Mouse (Mus musculus): ENCODE measurements around the gene Tpx2. TPM values are rescaled to one million over a fixed set of nuclear protein-coding genes. Genes with fewer than 3 reads are reported as not detected.

The Tpx2 gene
- polyA plus RNA-seq, 1 experiment from 2014 or later = 59.8 TPM

DNA sequence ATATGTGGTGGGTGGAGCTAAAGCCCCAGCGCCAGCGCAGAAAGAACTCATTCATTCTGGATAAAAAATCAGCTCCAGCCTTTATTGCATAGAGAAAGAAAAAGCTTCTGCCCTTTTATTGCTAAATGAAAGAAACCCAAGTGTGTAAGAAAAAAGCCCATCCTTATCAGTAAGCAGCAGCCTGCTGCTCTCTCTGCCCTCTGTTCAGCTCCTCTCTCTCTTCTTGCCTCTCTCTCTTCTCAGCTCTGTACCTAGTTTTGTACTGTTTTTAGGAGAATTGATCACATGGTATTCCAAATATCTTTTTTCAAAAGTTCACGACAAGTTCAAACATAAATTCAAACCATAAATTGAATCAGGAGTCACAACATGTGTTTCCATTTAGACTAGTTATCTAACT is 30.5 kb downstream of the Tpx2 start:
- Histone ChIP-seq H3K4me3 (replicated peaks) (no peak overlapping the region), H3K27me3 (no peaks in the 10 kb centered on the region), H3K27ac (no peak overlapping the region), H3K9me3 (replicated peaks) (no peaks in the 10 kb centered on the region), H3K9ac (no peak overlapping the region), H3K36me3 (peaks cover 94% of the 10 kb centered on the region), H3K4me1 (replicated peaks) (peaks cover 8% of the 10 kb centered on the region), H3K4me2 (no peak overlapping the region)
- WGBS (ENCODE audit: insufficient replicate concordance) = 76% methylated on average over 3 of the region's 3 CpGs
- no peak for DNase-seq
- 0 out of 2 replicates have a peak, but pooled peaks have one; percentile 70 for ATAC-seq (ENCODE audit: low read depth)

DNA sequence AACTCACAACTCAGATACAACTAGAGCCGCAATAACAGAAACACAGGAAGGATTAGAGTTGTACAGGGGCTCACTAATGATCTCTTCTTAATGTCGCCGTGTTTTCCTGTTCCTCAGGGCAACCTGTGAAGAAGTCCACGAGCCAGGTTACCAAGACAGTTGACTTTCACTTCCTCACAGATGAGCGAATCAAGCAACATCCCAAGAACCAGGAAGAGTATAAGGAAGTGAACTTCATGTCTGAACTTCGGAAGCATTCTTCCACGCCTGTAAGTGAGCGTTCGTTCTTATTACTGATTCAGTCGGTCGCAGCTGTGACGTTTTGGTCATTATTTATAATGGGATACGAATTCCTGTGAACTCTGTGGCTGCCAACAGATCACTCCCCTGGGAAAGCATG is 33.1 kb downstream of the Tpx2 start:
- H3K27ac ChIP-seq = no peak overlapping the region
- H3K27me3 ChIP-seq = no peaks in the 10 kb centered on the region
- H3K36me3 ChIP-seq = peaks cover 95% of the 10 kb centered on the region
- peaks cover 8% of the 10 kb centered on the region for H3K4me1 ChIP-seq (replicated peaks)
- no peak for DNase-seq
- H3K9ac ChIP-seq = no peak overlapping the region
- no peak overlapping the region for H3K4me2 ChIP-seq
- 91% methylated on average over 13 of the region's 13 CpGs for WGBS (ENCODE audit: insufficient replicate concordance)
- no peak for ATAC-seq (ENCODE audit: low read depth)
- no peak overlapping the region for H3K4me3 ChIP-seq (replicated peaks)
- H3K9me3 ChIP-seq (replicated peaks) = no peaks in the 10 kb centered on the region

DNA sequence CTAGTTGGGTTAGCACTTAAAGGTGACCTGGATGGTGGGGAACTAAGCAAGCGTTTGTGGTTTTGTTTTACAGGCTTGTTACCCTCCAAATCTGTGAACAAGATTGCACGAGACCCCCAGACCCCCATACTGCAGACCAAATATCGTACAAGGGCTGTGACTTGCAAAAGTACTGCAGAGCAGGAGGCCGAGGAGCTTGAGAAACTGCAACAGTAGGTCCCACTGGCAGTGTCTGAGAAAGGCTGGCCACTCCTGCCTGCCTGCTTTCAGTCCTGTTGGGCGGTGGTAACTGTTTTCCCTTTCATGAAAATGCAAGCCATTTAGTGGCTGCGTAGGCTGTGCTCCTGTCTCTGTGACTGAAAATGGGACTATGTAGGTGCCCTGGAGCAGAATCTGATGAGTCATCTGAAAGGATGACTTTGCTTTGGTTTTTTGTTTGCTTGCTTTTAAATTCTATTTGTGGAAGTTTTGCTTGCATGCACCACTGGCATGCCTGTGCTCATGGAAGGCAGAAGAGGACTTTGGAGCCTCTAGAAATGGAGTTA is 36.4 kb downstream of the Tpx2 start:
- no peak for ATAC-seq (ENCODE audit: low read depth)
- Histone ChIP-seq H3K27ac (no peak overlapping the region), H3K9ac (no peak overlapping the region), H3K9me3 (replicated peaks) (no peaks in the 10 kb centered on the region), H3K4me1 (replicated peaks) (no peaks in the 10 kb centered on the region), H3K4me2 (no peak overlapping the region), H3K27me3 (no peaks in the 10 kb centered on the region), H3K36me3 (peaks cover 98% of the 10 kb centered on the region), H3K4me3 (replicated peaks) (no peak overlapping the region)
- WGBS (ENCODE audit: insufficient replicate concordance) = 92% methylated on average over 6 of the region's 6 CpGs
- DNase-seq = no peak

DNA sequence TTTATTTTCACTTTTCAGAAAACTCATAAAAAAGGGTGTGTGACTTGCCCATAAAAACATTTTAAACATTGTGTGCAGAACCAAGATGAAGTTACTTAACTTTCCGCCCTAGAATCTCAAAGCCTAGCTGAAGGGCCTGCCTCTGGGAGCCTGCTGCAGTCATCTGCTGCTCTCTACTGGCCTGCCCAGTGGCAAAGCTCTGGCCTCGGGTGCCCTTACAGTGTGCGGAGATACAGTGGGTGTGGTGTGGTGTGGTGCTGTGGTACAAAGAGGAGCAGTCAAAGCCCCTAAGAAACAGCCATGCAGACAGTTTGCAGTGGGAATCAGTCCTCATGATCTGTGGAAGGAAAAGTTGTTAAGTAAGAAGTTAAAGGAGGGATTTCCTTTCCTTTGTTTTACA is 39.5 kb downstream of the Tpx2 start:
- Histone ChIP-seq H3K27me3 (no peaks in the 10 kb centered on the region), H3K9me3 (replicated peaks) (no peaks in the 10 kb centered on the region), H3K4me1 (replicated peaks) (no peaks in the 10 kb centered on the region), H3K4me2 (no peak overlapping the region), H3K4me3 (replicated peaks) (no peak overlapping the region), H3K9ac (no peak overlapping the region), H3K27ac (no peak overlapping the region), H3K36me3 (peaks cover 97% of the 10 kb centered on the region)
- 82% methylated on average over 3 of the region's 3 CpGs for WGBS (ENCODE audit: insufficient replicate concordance)
- ATAC-seq (ENCODE audit: low read depth) (no peak), DNase-seq (no peak)

DNA sequence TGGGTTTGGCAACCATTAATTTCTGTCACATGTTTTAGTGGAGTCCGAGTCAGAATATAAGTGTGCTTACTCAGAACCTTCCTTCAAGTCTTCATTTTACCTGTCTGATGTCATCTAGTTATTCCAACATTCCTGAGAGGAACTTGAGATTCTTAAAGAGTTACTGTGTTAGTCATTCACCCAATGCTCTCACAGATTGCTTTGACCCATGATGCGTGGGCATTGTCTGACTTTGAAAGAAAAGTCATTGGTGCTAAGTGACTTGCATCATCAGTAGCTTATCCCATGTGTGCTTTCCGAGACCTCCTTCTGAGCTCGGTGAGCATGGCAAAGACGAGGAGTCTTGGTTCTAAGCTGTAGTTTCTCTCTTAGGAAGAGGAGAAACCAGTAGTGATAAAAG is 41.0 kb downstream of the Tpx2 start:
- H3K4me2 ChIP-seq = no peak overlapping the region
- no peak overlapping the region for H3K4me3 ChIP-seq (replicated peaks)
- peaks cover 97% of the 10 kb centered on the region for H3K36me3 ChIP-seq
- no peaks in the 10 kb centered on the region for H3K27me3 ChIP-seq
- ATAC-seq (ENCODE audit: low read depth) (no peak), DNase-seq (no peak)
- WGBS (ENCODE audit: insufficient replicate concordance) = 93% methylated on average over 5 of the region's 5 CpGs
- no peak overlapping the region for H3K9ac ChIP-seq
- H3K27ac ChIP-seq = no peak overlapping the region
- H3K9me3 ChIP-seq (replicated peaks) = no peaks in the 10 kb centered on the region
- no peaks in the 10 kb centered on the region for H3K4me1 ChIP-seq (replicated peaks)

DNA sequence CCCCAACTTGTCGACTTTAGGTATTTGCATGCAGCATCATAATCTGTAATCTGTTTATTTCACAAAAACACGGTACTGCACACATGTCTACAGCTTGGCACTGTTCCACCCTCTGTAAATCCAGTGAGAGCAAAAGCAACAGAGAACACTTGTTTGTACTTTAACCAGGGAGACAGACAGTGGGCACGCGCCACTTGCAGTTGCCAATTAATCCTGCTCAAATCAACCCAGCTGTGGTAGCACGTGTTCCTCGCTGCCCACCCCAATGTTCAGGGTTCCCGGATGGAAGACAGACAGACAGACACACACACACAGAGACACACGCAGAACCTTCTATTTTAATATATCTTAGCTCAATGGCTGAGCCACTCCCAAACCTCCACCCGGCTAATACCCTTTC is 48.1 kb downstream of the Tpx2 start:
- H3K4me2 ChIP-seq = no peak overlapping the region
- 91% methylated on average over 9 of the region's 9 CpGs for WGBS (ENCODE audit: insufficient replicate concordance)

DNA sequence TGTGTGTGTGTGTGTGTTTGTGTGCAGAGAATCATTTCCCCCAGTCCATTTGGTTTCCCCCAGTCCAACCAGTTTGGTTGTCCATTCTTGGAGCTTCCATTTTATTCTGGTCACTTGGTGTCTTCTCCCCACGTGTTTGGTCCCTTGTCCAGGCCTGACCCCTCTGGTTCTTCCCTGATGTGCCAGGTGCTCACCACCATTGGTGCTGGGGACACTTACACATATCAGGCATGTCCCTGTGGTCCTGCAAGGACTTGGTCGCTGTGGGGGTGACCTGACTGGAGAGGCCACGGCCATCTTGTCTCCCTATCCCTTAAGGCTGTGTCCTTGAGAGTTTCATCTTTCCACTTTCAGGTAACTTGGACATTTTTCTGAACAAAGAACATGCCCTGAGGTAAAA is 49.2 kb downstream of the Tpx2 start:
- Histone ChIP-seq H3K27ac (no peak overlapping the region), H3K9me3 (replicated peaks) (no peaks in the 10 kb centered on the region), H3K27me3 (no peaks in the 10 kb centered on the region), H3K4me1 (replicated peaks) (no peaks in the 10 kb centered on the region), H3K4me3 (replicated peaks) (no peak overlapping the region), H3K36me3 (peaks cover 49% of the 10 kb centered on the region), H3K9ac (no peak overlapping the region), H3K4me2 (no peak overlapping the region)
- ATAC-seq (ENCODE audit: low read depth) (no peak), DNase-seq (no peak)
- WGBS (ENCODE audit: insufficient replicate concordance) = 88% methylated on average over 3 of the region's 3 CpGs

More for the DNA sequence above, 48.1 kb downstream of the Tpx2 start:
- ATAC-seq (ENCODE audit: low read depth) (no peak), DNase-seq (no peak)
- Histone ChIP-seq H3K27me3 (no peaks in the 10 kb centered on the region), H3K4me1 (replicated peaks) (no peaks in the 10 kb centered on the region), H3K36me3 (peaks cover 60% of the 10 kb centered on the region), H3K4me3 (replicated peaks) (no peak overlapping the region), H3K9me3 (replicated peaks) (no peaks in the 10 kb centered on the region), H3K27ac (no peak overlapping the region), H3K9ac (no peak overlapping the region)

DNA sequence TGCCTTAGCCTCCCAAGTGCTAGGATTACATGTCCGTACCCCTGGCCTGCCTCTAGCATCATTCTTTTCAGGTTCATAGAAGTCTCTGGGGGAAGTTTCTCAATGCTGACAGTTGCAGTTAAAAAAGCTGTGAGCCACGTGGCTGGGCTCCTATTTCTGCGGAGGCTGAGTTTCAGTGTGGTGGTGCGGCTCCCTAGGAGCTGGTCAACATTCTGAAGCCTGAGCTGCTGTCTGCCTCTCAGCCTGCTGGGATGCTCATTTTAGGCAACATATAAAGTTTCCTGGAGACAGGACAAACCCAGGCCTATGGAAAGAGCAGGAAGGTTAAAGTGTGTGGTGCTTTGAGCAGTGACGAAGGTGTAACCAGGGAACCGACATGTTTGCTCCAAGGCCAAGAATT is 51.2 kb downstream of the Tpx2 start:
- peaks cover 28% of the 10 kb centered on the region for H3K36me3 ChIP-seq
- no peaks in the 10 kb centered on the region for H3K9me3 ChIP-seq (replicated peaks)
- no peak overlapping the region for H3K27ac ChIP-seq
- H3K9ac ChIP-seq = no peak overlapping the region
- no peaks in the 10 kb centered on the region for H3K4me1 ChIP-seq (replicated peaks)
- H3K27me3 ChIP-seq = no peaks in the 10 kb centered on the region
- no peak for DNase-seq
- H3K4me3 ChIP-seq (replicated peaks) = no peak overlapping the region
- WGBS (ENCODE audit: insufficient replicate concordance) = 82% methylated on average over 6 of the region's 6 CpGs
- no peak overlapping the region for H3K4me2 ChIP-seq
- ATAC-seq (ENCODE audit: low read depth) = no peak

DNA sequence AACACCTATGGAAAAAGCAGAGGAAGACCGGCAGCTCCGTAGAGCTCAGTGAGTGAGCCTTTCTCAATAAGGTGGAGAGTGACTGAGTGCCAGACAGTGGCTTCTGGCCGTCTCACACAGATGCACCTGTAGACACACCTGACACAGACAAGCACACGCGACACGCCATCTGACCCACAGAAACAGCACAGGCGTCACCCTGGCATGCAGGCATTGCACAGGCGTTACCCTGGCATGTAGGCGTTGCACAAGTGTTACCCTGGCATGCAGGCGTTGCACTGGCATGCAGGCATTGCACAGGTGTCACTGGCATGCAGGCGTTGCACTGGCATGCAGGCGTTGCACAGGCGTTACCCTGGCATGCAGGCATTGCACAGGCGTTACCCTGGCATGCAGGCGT is 53.5 kb downstream of the Tpx2 start:
- no peak for DNase-seq
- H3K9me3 ChIP-seq (replicated peaks) = no peaks in the 10 kb centered on the region
- peaks cover 4% of the 10 kb centered on the region; the same call in 1 of the 2 replicates for H3K4me1 ChIP-seq (replicated peaks)
- H3K4me2 ChIP-seq = no peak overlapping the region
- H3K27ac ChIP-seq = no peak overlapping the region
- H3K9ac ChIP-seq = no peak overlapping the region
- peaks cover 5% of the 10 kb centered on the region for H3K36me3 ChIP-seq
- WGBS (ENCODE audit: insufficient replicate concordance) = 83% methylated on average over 15 of the region's 15 CpGs
- no peaks in the 10 kb centered on the region for H3K27me3 ChIP-seq
- no peak for ATAC-seq (ENCODE audit: low read depth)
- H3K4me3 ChIP-seq (replicated peaks) = no peak overlapping the region

DNA sequence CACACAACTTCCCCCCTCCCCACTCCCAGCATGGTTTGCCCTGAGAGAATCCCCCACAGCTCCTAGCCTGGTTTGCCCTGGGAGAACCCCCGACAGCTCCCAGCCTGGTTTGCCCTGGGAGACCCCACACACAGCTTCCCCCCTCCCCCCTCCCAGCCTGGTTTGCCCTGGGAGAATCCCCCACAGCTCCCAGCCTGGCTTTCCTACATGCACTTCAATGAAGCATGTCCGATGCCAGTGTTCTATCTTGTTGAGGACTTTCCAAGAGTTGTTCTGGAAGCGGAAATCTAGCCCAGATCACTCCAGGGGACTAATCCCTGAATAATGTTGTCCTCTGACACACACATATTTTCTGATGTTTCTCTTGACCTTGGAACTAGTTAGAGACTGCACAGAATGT is 54.9 kb downstream of the Tpx2 start:
- no peak overlapping the region for H3K27ac ChIP-seq

DNA sequence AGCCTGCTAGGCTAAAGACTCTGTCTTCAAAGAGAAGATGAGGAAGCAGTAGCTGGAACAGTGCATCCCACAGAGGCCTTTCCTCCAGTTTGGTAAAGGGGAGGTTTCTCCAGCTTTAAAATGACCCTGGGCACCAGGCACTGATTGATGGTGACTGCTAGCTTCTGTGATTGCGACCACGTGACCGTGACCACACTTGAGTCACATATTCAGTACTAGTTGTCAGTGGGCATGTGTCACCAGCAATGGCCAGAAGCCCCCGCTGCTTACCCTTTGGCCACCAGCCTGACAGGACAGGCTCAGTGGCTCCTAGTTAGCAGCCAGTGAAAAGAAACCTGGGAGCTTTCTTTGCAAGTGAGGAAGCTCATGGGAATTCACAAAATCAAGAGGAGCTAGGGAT is 55.8 kb downstream of the Tpx2 start:
- WGBS (ENCODE audit: insufficient replicate concordance) = 51% methylated on average over 4 of the region's 4 CpGs
- peaks cover 4% of the 10 kb centered on the region; the same call in 1 of the 2 replicates for H3K4me1 ChIP-seq (replicated peaks)
- no peak for DNase-seq

More for the DNA sequence above, 54.9 kb downstream of the Tpx2 start:
- no peaks in the 10 kb centered on the region for H3K27me3 ChIP-seq
- WGBS (ENCODE audit: insufficient replicate concordance) = 73% methylated on average over 3 of the region's 3 CpGs
- peaks cover 4% of the 10 kb centered on the region; the same call in 1 of the 2 replicates for H3K4me1 ChIP-seq (replicated peaks)
- H3K9me3 ChIP-seq (replicated peaks) = no peaks in the 10 kb centered on the region
- ATAC-seq (ENCODE audit: low read depth) (no peak), DNase-seq (no peak)
- no peak overlapping the region for H3K9ac ChIP-seq
- no peak overlapping the region for H3K4me3 ChIP-seq (replicated peaks)
- no peaks in the 10 kb centered on the region for H3K36me3 ChIP-seq
- H3K4me2 ChIP-seq = no peak overlapping the region

DNA sequence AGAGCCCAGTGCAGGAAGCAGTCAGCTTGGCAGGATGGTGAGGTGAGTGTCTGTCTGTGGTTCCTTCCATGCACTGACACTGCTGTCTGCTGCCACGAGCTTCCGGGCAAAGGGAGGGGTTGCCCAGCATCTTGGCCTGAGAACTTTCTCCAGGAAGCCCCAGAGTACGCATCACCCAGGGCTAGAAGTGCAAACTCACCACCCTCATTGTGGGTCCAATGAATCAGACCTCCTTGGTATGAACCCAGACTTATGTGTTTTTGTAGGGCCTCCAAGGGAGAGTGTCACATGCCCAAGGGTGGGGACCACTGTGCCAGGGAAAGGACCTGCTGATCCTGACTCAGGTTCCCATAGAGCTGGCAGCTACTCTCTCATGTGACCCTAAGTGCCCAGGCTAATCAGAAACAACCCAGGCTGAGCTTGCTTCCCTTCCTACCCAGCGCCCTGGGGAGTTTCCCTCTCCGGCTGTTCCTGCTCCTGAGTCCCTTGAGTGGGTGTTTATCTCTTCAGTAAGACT is 56.4 kb downstream of the Tpx2 start:
- Histone ChIP-seq H3K9ac (no peak overlapping the region), H3K9me3 (replicated peaks) (no peaks in the 10 kb centered on the region), H3K27me3 (no peaks in the 10 kb centered on the region), H3K4me3 (replicated peaks) (no peak overlapping the region), H3K27ac (no peak overlapping the region), H3K36me3 (no peaks in the 10 kb centered on the region), H3K4me2 (no peak overlapping the region), H3K4me1 (replicated peaks) (peaks cover 4% of the 10 kb centered on the region; the same call in 1 of the 2 replicates)
- ATAC-seq (ENCODE audit: low read depth) (no peak), DNase-seq (no peak)
- WGBS (ENCODE audit: insufficient replicate concordance) = 26% methylated on average over 5 of the region's 5 CpGs

More for the DNA sequence above, 55.8 kb downstream of the Tpx2 start:
- H3K36me3 ChIP-seq = no peaks in the 10 kb centered on the region
- H3K27ac ChIP-seq = no peak overlapping the region
- no peak overlapping the region for H3K4me3 ChIP-seq (replicated peaks)
- ATAC-seq (ENCODE audit: low read depth) = no peak
- no peak overlapping the region for H3K4me2 ChIP-seq
- H3K27me3 ChIP-seq = no peaks in the 10 kb centered on the region
- H3K9me3 ChIP-seq (replicated peaks) = no peaks in the 10 kb centered on the region
- no peak overlapping the region for H3K9ac ChIP-seq

Data from liver, embryonic 13.5 days (tissue).